Mouse (Mus musculus) cerebellum, adult 2 months (tissue): ENCODE results near the gene Spib.

Source experiments
- CTCF ChIP-seq: fragments of 200-500 bp; IDR thresholded peaks from 2 replicates; pipeline ENCODE4 v1.5.1; 2011; ENCODE audit warnings: low read depth, mild to moderate bottlenecking, control low read depth, low read length, moderate library complexity, borderline replicate concordance; ENCODE audit not compliant: insufficient read depth
- POLR2A ChIP-seq: fragments of 200-500 bp; IDR thresholded peaks from 2 replicates; pipeline ENCODE4 v1.6.1; 2011; ENCODE audit warnings: low read length, control low read depth, borderline replicate concordance; ENCODE audit not compliant: insufficient read depth

- TF ChIP-seq CTCF, result no peak
- TF ChIP-seq POLR2A, result no peak
These were observed 1.3 kb upstream of the Spib start for GRCm38 (mm10) chr7:44532918-44533745.
